Mouse (Mus musculus) lung, adult 2 months (tissue): ENCODE data around the gene Pmpcb.

Experiments used
- CTCF ChIP-seq: fragments of 200-500 bp; IDR thresholded peaks from 2 replicates; pipeline ENCODE4 v1.5.1; 2011; ENCODE audit warnings: mild to moderate bottlenecking, low read length, control low read depth; ENCODE audit not compliant: insufficient read depth
- POLR2A ChIP-seq: fragments of 200-500 bp; IDR thresholded peaks from 2 replicates; pipeline ENCODE4 v1.6.1; 2011; ENCODE audit warnings: low read depth, mild to moderate bottlenecking, control low read depth, low read length, borderline replicate concordance; ENCODE audit errors: extremely low read depth

- TF ChIP-seq CTCF (no peak), POLR2A (no peak)
Observed at GRCm38 (mm10) chr5:21724872-21725271, 12.1 kb upstream of the Pmpcb start.
